ENCODE assay signal across 9 mouse cellular contexts in the genomic region with DNA sequence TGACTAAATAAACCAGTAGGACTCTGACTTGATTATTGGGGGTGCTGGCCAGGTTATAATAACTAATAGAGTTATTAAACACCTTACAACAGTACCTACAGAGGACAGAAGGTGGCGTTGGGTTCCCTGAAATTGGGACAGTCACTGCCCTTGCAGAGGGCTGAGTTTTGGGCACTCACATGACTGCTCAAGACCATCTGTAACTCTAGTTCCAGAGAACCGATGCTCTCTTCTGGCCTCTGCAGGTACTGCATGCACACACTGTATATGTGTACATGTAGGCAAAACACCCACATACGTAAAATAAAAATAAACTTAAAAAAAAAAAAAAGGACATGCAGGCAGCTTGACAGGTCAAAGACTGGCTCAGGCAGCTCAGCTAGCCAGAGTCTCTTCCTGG. TPM values are rescaled to one million over a fixed set of nuclear protein-coding genes. Genes with fewer than 3 reads are reported as not detected.
DNase-seq lines count a peak whose midpoint lies in the region; TF ChIP-seq lines count a peak whose summit lies in the region.
"Had no signal": no experiment of that assay in that cellular context is flagged by ENCODE, and none has a peak within 500 bp of the region (broad histone marks: within the 10 kb centered on the region; RNA-seq: fewer than 3 reads in every experiment).

No protein-coding gene starts in this region.

- no peak overlapping the region for H3K27ac ChIP-seq in limb, embryonic 10.5 days
- H3K27ac ChIP-seq in cerebellum, adult 2 months (ENCODE audit: insufficient read depth, low read length): no peak overlapping the region
- H3K27ac ChIP-seq: heart, embryonic 15.5 days had no signal

- intact Hi-C loops in gastrocnemius, postnatal 14 days (cut with DNase I; ENCODE audit: low total_unique reads): no loop called here
- intact Hi-C loops in gastrocnemius, postnatal 36 days (cut with DNase I): no loop called here

- no peak overlapping the region for H3K4me3 ChIP-seq in limb, embryonic 10.5 days
- H3K4me3 ChIP-seq in cerebellum, adult 2 months (replicated peaks; ENCODE audit: insufficient read depth, low read depth, low read length): no peak overlapping the region
- H3K4me3 ChIP-seq: heart, embryonic 15.5 days had no signal

- TF ChIP-seq CTCF in cerebellum, adult 2 months (IDR thresholded peaks at IDR 0.05; ENCODE audit: borderline replicate concordance, insufficient read depth, low read depth, low read length): no peak; the same call in 1 of the 2 replicates

- H3K9me3 ChIP-seq in limb, embryonic 10.5 days (replicated peaks): no peaks in the 10 kb centered on the region
- H3K9me3 ChIP-seq: heart, embryonic 15.5 days had no signal

- no peaks in the 10 kb centered on the region for H3K27me3 ChIP-seq in limb, embryonic 10.5 days (ENCODE audit: low read depth, poor library complexity, severe bottlenecking)
- no peaks in the 10 kb centered on the region for H3K27me3 ChIP-seq in cerebellum, adult 2 months (ENCODE audit: control insufficient read depth, insufficient read depth, low read length)
- H3K27me3 ChIP-seq: heart, embryonic 15.5 days had no signal

- 74% methylated on average over 3 of the region's 3 CpGs for WGBS in limb, embryonic 10.5 days
- WGBS in cerebellum, adult 2 months: 72% methylated on average over 3 of the region's 3 CpGs

- TF ChIP-seq POLR2A in cerebellum, adult 2 months (IDR thresholded peaks at IDR 0.05; ENCODE audit: borderline replicate concordance, insufficient read depth, low read length): no peak

- H3K4me1 ChIP-seq in limb, embryonic 10.5 days: peaks cover 8% of the 10 kb centered on the region; the same call in 1 of the 2 replicates
- H3K4me1 ChIP-seq in cerebellum, adult 2 months (ENCODE audit: control insufficient read depth, insufficient read depth, low read length): no peaks in the 10 kb centered on the region
- H3K4me1 ChIP-seq: heart, embryonic 15.5 days had no signal

- H3K36me3 ChIP-seq in limb, embryonic 10.5 days: no peaks in the 10 kb centered on the region
- H3K36me3 ChIP-seq: heart, embryonic 15.5 days had no signal

- peak; percentile 17 for DNase-seq in gastrocnemius, postnatal 14 days
- DNase-seq in gastrocnemius, postnatal 36 days: no peak
- peak; percentile 80 for DNase-seq in A20 (ENCODE audit: low read depth, low spot score)
- DNase-seq in adrenal gland, postnatal 14 days: peak; percentile 48
- peak; percentile 49 for DNase-seq in limb, embryonic 10.5 days (ENCODE audit: low spot score)
- peak; percentile 50 for DNase-seq in retina, embryonic 14.5 days (ENCODE audit: low spot score)
- no peak for DNase-seq in cerebellum, adult 11-12 months
- DNase-seq in cerebellum, adult 2 months: no peak

RNA-seq across cellular contexts. Expression of a gene that starts 19.1 kb away (rescaled TPM):
- total RNA-seq in gastrocnemius, postnatal 14 days (2021): 10 to 100 TPM; 15.8 to 21.3 TPM
- 10 to 100 TPM; 13.7 to 18.6 TPM for total RNA-seq in gastrocnemius, postnatal 36 days (2021)
- total RNA-seq in adrenal gland, postnatal 14 days (2021): 62.4 and 62.7 TPM in 2 replicates
- polyA plus RNA-seq in limb, embryonic 10.5 days (2016; fragmentation: Nextera tagmentation; extraction: Ambion mirVana): 59.1 and 63.1 TPM in 2 replicates
- 35.1 and 36.8 TPM in 2 replicates for polyA plus RNA-seq in cerebellum, adult 2 months (2012; rRNA removed)

Comparison
In these comparisons a context has a peak if more than half of its experiments do, and no peak if none do; other contexts are left out.
1. DNase-seq: peak in gastrocnemius, postnatal 14 days (single experiment), A20 (single experiment), adrenal gland, postnatal 14 days (single experiment), limb, embryonic 10.5 days (single experiment) and retina, embryonic 14.5 days (single experiment); none in gastrocnemius, postnatal 36 days (0 of 2), cerebellum, adult 11-12 months (single experiment) and cerebellum, adult 2 months (0 of 2).